Mouse (Mus musculus): ENCODE measurements around the gene Herc3. TPM values are rescaled to one million over a fixed set of nuclear protein-coding genes. Genes with fewer than 3 reads are reported as not detected.

Herc3 gene
- polyA plus RNA-seq, 1 experiment: 95.9 TPM

GRCm38 (mm10) chr6:58830840-58831231 is 429 bp upstream of the Herc3 start:
- peak overlapping the region; percentile 92 for H3K4me3 ChIP-seq (ENCODE audit: control insufficient read depth, insufficient read depth, low read length)
- H3K36me3 ChIP-seq (ENCODE audit: control insufficient read depth, insufficient read depth, low read length): no peaks in the 10 kb centered on the region
- no peak overlapping the region for H3K27ac ChIP-seq (ENCODE audit: control insufficient read depth, insufficient read depth, low read length)
- no peaks in the 10 kb centered on the region for H3K27me3 ChIP-seq (ENCODE audit: control insufficient read depth, insufficient read depth, low read length)
- peaks cover 16% of the 10 kb centered on the region for H3K4me1 ChIP-seq (replicated peaks; ENCODE audit: control insufficient read depth, insufficient read depth, low read length)
- DNase-seq: no peak
- 23% methylated on average over 7 of the region's 7 CpGs for WGBS
- TF ChIP-seq CTCF (IDR thresholded peaks at IDR 0.05; ENCODE audit: borderline replicate concordance, control insufficient read depth, extremely low read depth, insufficient read depth, low read length, poor library complexity) (no peak), POLR2A (IDR thresholded peaks at IDR 0.05; ENCODE audit: control insufficient read depth, extremely low read depth, insufficient read depth, low read length, poor library complexity) (no peak)

GRCm38 (mm10) chr6:58832591-58833018 is 1.3 kb downstream of the Herc3 start:
- H3K27ac ChIP-seq (ENCODE audit: control insufficient read depth, insufficient read depth, low read length): no peak overlapping the region
- peaks cover 16% of the 10 kb centered on the region for H3K4me1 ChIP-seq (replicated peaks; ENCODE audit: control insufficient read depth, insufficient read depth, low read length)
- H3K4me3 ChIP-seq (ENCODE audit: control insufficient read depth, insufficient read depth, low read length): no peak overlapping the region
- TF ChIP-seq CTCF (IDR thresholded peaks at IDR 0.05; ENCODE audit: borderline replicate concordance, control insufficient read depth, extremely low read depth, insufficient read depth, low read length, poor library complexity) (no peak), POLR2A (IDR thresholded peaks at IDR 0.05; ENCODE audit: control insufficient read depth, extremely low read depth, insufficient read depth, low read length, poor library complexity) (no peak)
- peak; percentile 42 for DNase-seq
- H3K36me3 ChIP-seq (ENCODE audit: control insufficient read depth, insufficient read depth, low read length): no peaks in the 10 kb centered on the region
- no peaks in the 10 kb centered on the region for H3K27me3 ChIP-seq (ENCODE audit: control insufficient read depth, insufficient read depth, low read length)
- WGBS: 3% methylated on average over 7 of the region's 7 CpGs

- no peak for DNase-seq
- Histone ChIP-seq H3K4me1 (replicated peaks; ENCODE audit: control insufficient read depth, insufficient read depth, low read length) (peaks cover 22% of the 10 kb centered on the region), H3K36me3 (ENCODE audit: control insufficient read depth, insufficient read depth, low read length) (no peaks in the 10 kb centered on the region), H3K27me3 (ENCODE audit: control insufficient read depth, insufficient read depth, low read length) (no peaks in the 10 kb centered on the region), H3K4me3 (ENCODE audit: control insufficient read depth, insufficient read depth, low read length) (no peak overlapping the region), H3K27ac (ENCODE audit: control insufficient read depth, insufficient read depth, low read length) (peak overlapping the region; percentile 8)
- TF ChIP-seq CTCF (IDR thresholded peaks at IDR 0.05; ENCODE audit: borderline replicate concordance, control insufficient read depth, extremely low read depth, insufficient read depth, low read length, poor library complexity) (no peak), POLR2A (IDR thresholded peaks at IDR 0.05; ENCODE audit: control insufficient read depth, extremely low read depth, insufficient read depth, low read length, poor library complexity) (no peak)
- WGBS: 8% methylated on average over 7 of the region's 7 CpGs
These were observed 3.2 kb downstream of the Herc3 start for GRCm38 (mm10) chr6:58834470-58834869.

GRCm38 (mm10) chr6:58835591-58835990 is 4.3 kb downstream of the Herc3 start:
- Histone ChIP-seq H3K4me1 (replicated peaks; ENCODE audit: control insufficient read depth, insufficient read depth, low read length) (peaks cover 22% of the 10 kb centered on the region), H3K27ac (ENCODE audit: control insufficient read depth, insufficient read depth, low read length) (no peak overlapping the region), H3K4me3 (ENCODE audit: control insufficient read depth, insufficient read depth, low read length) (no peak overlapping the region), H3K27me3 (ENCODE audit: control insufficient read depth, insufficient read depth, low read length) (no peaks in the 10 kb centered on the region), H3K36me3 (ENCODE audit: control insufficient read depth, insufficient read depth, low read length) (no peaks in the 10 kb centered on the region)
- 95% methylated on average over 1 of the region's 1 CpGs for WGBS
- no peak for DNase-seq
- no peak for TF ChIP-seq CTCF (IDR thresholded peaks at IDR 0.05; ENCODE audit: borderline replicate concordance, control insufficient read depth, extremely low read depth, insufficient read depth, low read length, poor library complexity)
- no peak for TF ChIP-seq POLR2A (IDR thresholded peaks at IDR 0.05; ENCODE audit: control insufficient read depth, extremely low read depth, insufficient read depth, low read length, poor library complexity)

GRCm38 (mm10) chr6:58836476-58836875 is 5.2 kb downstream of the Herc3 start:
- Histone ChIP-seq H3K27me3 (ENCODE audit: control insufficient read depth, insufficient read depth, low read length) (no peaks in the 10 kb centered on the region), H3K4me3 (ENCODE audit: control insufficient read depth, insufficient read depth, low read length) (no peak overlapping the region), H3K4me1 (replicated peaks; ENCODE audit: control insufficient read depth, insufficient read depth, low read length) (peaks cover 19% of the 10 kb centered on the region), H3K27ac (ENCODE audit: control insufficient read depth, insufficient read depth, low read length) (no peak overlapping the region), H3K36me3 (ENCODE audit: control insufficient read depth, insufficient read depth, low read length) (no peaks in the 10 kb centered on the region)
- WGBS: 81% methylated on average over 2 of the region's 2 CpGs
- TF ChIP-seq POLR2A (IDR thresholded peaks at IDR 0.05; ENCODE audit: control insufficient read depth, extremely low read depth, insufficient read depth, low read length, poor library complexity) (no peak), CTCF (IDR thresholded peaks at IDR 0.05; ENCODE audit: borderline replicate concordance, control insufficient read depth, extremely low read depth, insufficient read depth, low read length, poor library complexity) (no peak)
- no peak for DNase-seq

GRCm38 (mm10) chr6:58837917-58838316 is 6.7 kb downstream of the Herc3 start:
- Histone ChIP-seq H3K4me1 (replicated peaks; ENCODE audit: control insufficient read depth, insufficient read depth, low read length) (peaks cover 19% of the 10 kb centered on the region), H3K27me3 (ENCODE audit: control insufficient read depth, insufficient read depth, low read length) (no peaks in the 10 kb centered on the region), H3K27ac (ENCODE audit: control insufficient read depth, insufficient read depth, low read length) (no peak overlapping the region), H3K4me3 (ENCODE audit: control insufficient read depth, insufficient read depth, low read length) (no peak overlapping the region), H3K36me3 (ENCODE audit: control insufficient read depth, insufficient read depth, low read length) (no peaks in the 10 kb centered on the region)
- TF ChIP-seq CTCF (IDR thresholded peaks at IDR 0.05; ENCODE audit: borderline replicate concordance, control insufficient read depth, extremely low read depth, insufficient read depth, low read length, poor library complexity) (no peak), POLR2A (IDR thresholded peaks at IDR 0.05; ENCODE audit: control insufficient read depth, extremely low read depth, insufficient read depth, low read length, poor library complexity) (no peak)
- DNase-seq: no peak
- WGBS: 83% methylated on average over 1 of the region's 1 CpGs

GRCm38 (mm10) chr6:58841208-58841607 is 9.9 kb downstream of the Herc3 start:
- no peak overlapping the region for H3K4me3 ChIP-seq (ENCODE audit: control insufficient read depth, insufficient read depth, low read length)
- 83% methylated on average over 2 of the region's 2 CpGs for WGBS
- peaks cover 22% of the 10 kb centered on the region for H3K4me1 ChIP-seq (replicated peaks; ENCODE audit: control insufficient read depth, insufficient read depth, low read length)
- no peaks in the 10 kb centered on the region for H3K36me3 ChIP-seq (ENCODE audit: control insufficient read depth, insufficient read depth, low read length)
- DNase-seq: no peak
- TF ChIP-seq POLR2A (IDR thresholded peaks at IDR 0.05; ENCODE audit: control insufficient read depth, extremely low read depth, insufficient read depth, low read length, poor library complexity): no peak
- no peak for TF ChIP-seq CTCF (IDR thresholded peaks at IDR 0.05; ENCODE audit: borderline replicate concordance, control insufficient read depth, extremely low read depth, insufficient read depth, low read length, poor library complexity)
- no peaks in the 10 kb centered on the region for H3K27me3 ChIP-seq (ENCODE audit: control insufficient read depth, insufficient read depth, low read length)
- no peak overlapping the region for H3K27ac ChIP-seq (ENCODE audit: control insufficient read depth, insufficient read depth, low read length)

Measured in thymus, adult 2 months (tissue).